Mouse (Mus musculus): ENCODE results near the gene Tmem208. TPM values are rescaled to one million over a fixed set of nuclear protein-coding genes. Genes with fewer than 3 reads are reported as not detected.

Gene Tmem208
- polyA plus RNA-seq, 1 experiment from 2014 or later: 91.2 TPM

- no peaks in the 10 kb centered on the region for H3K27me3 ChIP-seq
- H3K36me3 ChIP-seq (replicated peaks): peaks cover 68% of the 10 kb centered on the region
- H3K9me3 ChIP-seq (replicated peaks): no peaks in the 10 kb centered on the region
- no peak overlapping the region for H3K27ac ChIP-seq (replicated peaks)
- H3K4me2 ChIP-seq: no peak overlapping the region
- ATAC-seq (ENCODE audit: insufficient read depth): no peak
- peaks cover 14% of the 10 kb centered on the region for H3K4me1 ChIP-seq (replicated peaks)
- 92% methylated on average over 22 of the region's 22 CpGs for WGBS (ENCODE audit: insufficient replicate concordance)
- no peak overlapping the region for H3K4me3 ChIP-seq (replicated peaks)
- no peak overlapping the region for H3K9ac ChIP-seq
Observed at GRCm38 (mm10) chr8:105331469-105331868, 5.3 kb downstream of the Tmem208 start.

- H3K9me3 ChIP-seq (replicated peaks): no peaks in the 10 kb centered on the region
- peaks cover 11% of the 10 kb centered on the region for H3K4me1 ChIP-seq (replicated peaks)
- no peaks in the 10 kb centered on the region for H3K27me3 ChIP-seq
- H3K9ac ChIP-seq: no peak overlapping the region
- 90% methylated on average over 9 of the region's 9 CpGs for WGBS (ENCODE audit: insufficient replicate concordance)
- no peak overlapping the region for H3K27ac ChIP-seq (replicated peaks)
- H3K4me3 ChIP-seq (replicated peaks): no peak overlapping the region
- no peak for ATAC-seq (ENCODE audit: insufficient read depth)
- H3K4me2 ChIP-seq: no peak overlapping the region
- H3K36me3 ChIP-seq (replicated peaks): peaks cover 72% of the 10 kb centered on the region
Observed at GRCm38 (mm10) chr8:105331931-105332330, 5.8 kb downstream of the Tmem208 start.

- Histone ChIP-seq H3K4me1 (replicated peaks) (peaks cover 5% of the 10 kb centered on the region), H3K9me3 (replicated peaks) (no peaks in the 10 kb centered on the region), H3K9ac (no peak overlapping the region), H3K4me2 (no peak overlapping the region), H3K27ac (replicated peaks) (no peak overlapping the region), H3K27me3 (no peaks in the 10 kb centered on the region), H3K4me3 (replicated peaks) (no peak overlapping the region), H3K36me3 (replicated peaks) (peaks cover 69% of the 10 kb centered on the region)
- ATAC-seq (ENCODE audit: insufficient read depth): no peak
- 67% methylated on average over 2 of the region's 2 CpGs for WGBS (ENCODE audit: insufficient replicate concordance)
Observed at GRCm38 (mm10) chr8:105332523-105332922, 6.4 kb downstream of the Tmem208 start.

- Histone ChIP-seq H3K9ac (no peak overlapping the region), H3K27ac (replicated peaks) (no peak overlapping the region), H3K9me3 (replicated peaks) (no peaks in the 10 kb centered on the region), H3K27me3 (no peaks in the 10 kb centered on the region), H3K36me3 (replicated peaks) (peaks cover 31% of the 10 kb centered on the region), H3K4me2 (no peak overlapping the region), H3K4me3 (replicated peaks) (no peak overlapping the region), H3K4me1 (replicated peaks) (peaks cover 28% of the 10 kb centered on the region)
- no peak for ATAC-seq (ENCODE audit: insufficient read depth)
- WGBS (ENCODE audit: insufficient replicate concordance): 83% methylated on average over 32 of the region's 32 CpGs
Observed at GRCm38 (mm10) chr8:105336373-105337130, 10.4 kb downstream of the Tmem208 start.

GRCm38 (mm10) chr8:105338992-105339391 is 12.8 kb downstream of the Tmem208 start:
- H3K4me3 ChIP-seq (replicated peaks): no peak overlapping the region
- H3K4me2 ChIP-seq: peak overlapping the region; percentile 25; the same call in 1 of the 2 replicates
- H3K9me3 ChIP-seq (replicated peaks): no peaks in the 10 kb centered on the region
- no peak overlapping the region for H3K9ac ChIP-seq
- H3K36me3 ChIP-seq (replicated peaks): peaks cover 16% of the 10 kb centered on the region
- H3K27ac ChIP-seq (replicated peaks): peak overlapping the region; percentile 5
- ATAC-seq (ENCODE audit: insufficient read depth): no peak
- WGBS (ENCODE audit: insufficient replicate concordance): 8% methylated on average over 4 of the region's 4 CpGs
- H3K4me1 ChIP-seq (replicated peaks): peaks cover 39% of the 10 kb centered on the region
- H3K27me3 ChIP-seq: no peaks in the 10 kb centered on the region

GRCm38 (mm10) chr8:105339886-105340635 is 13.9 kb downstream of the Tmem208 start:
- Histone ChIP-seq H3K27ac (replicated peaks) (no peak overlapping the region), H3K4me3 (replicated peaks) (no peak overlapping the region), H3K27me3 (peaks cover 5% of the 10 kb centered on the region; the same call in 1 of the 2 replicates), H3K36me3 (replicated peaks) (peaks cover 13% of the 10 kb centered on the region), H3K4me1 (replicated peaks) (peaks cover 48% of the 10 kb centered on the region), H3K9ac (no peak overlapping the region), H3K4me2 (no peak overlapping the region), H3K9me3 (replicated peaks) (no peaks in the 10 kb centered on the region)
- WGBS (ENCODE audit: insufficient replicate concordance): 36% methylated on average over 6 of the region's 6 CpGs
- ATAC-seq (ENCODE audit: insufficient read depth): peak; percentile 46; the same call in 1 of the 2 replicates

GRCm38 (mm10) chr8:105341399-105341798 is 15.2 kb downstream of the Tmem208 start:
- 57% methylated on average over 8 of the region's 8 CpGs for WGBS (ENCODE audit: insufficient replicate concordance)
- Histone ChIP-seq H3K9me3 (replicated peaks) (no peaks in the 10 kb centered on the region), H3K4me1 (replicated peaks) (peaks cover 60% of the 10 kb centered on the region), H3K4me3 (replicated peaks) (no peak overlapping the region), H3K4me2 (no peak overlapping the region), H3K27me3 (peaks cover 19% of the 10 kb centered on the region), H3K27ac (replicated peaks) (0 out of 2 replicates have a peak overlapping the region, but pooled peaks have one; percentile 2), H3K36me3 (replicated peaks) (peaks cover 4% of the 10 kb centered on the region; the same call in 1 of the 2 replicates), H3K9ac (no peak overlapping the region)
- ATAC-seq (ENCODE audit: insufficient read depth): no peak

- no peak overlapping the region for H3K27ac ChIP-seq (replicated peaks)
Observed at GRCm38 (mm10) chr8:105342768-105343167, 16.6 kb downstream of the Tmem208 start.

GRCm38 (mm10) chr8:105343791-105344574 is 17.8 kb downstream of the Tmem208 start:
- WGBS (ENCODE audit: insufficient replicate concordance): 59% methylated on average over 8 of the region's 8 CpGs
- Histone ChIP-seq H3K9ac (no peak overlapping the region), H3K9me3 (replicated peaks) (no peaks in the 10 kb centered on the region), H3K4me2 (no peak overlapping the region), H3K4me1 (replicated peaks) (peaks cover 80% of the 10 kb centered on the region), H3K4me3 (replicated peaks) (no peak overlapping the region), H3K27ac (replicated peaks) (no peak overlapping the region), H3K36me3 (replicated peaks) (no peaks in the 10 kb centered on the region), H3K27me3 (peaks cover 45% of the 10 kb centered on the region)
- ATAC-seq (ENCODE audit: insufficient read depth): no peak

More at GRCm38 (mm10) chr8:105342768-105343167, 16.6 kb downstream of the Tmem208 start:
- no peak overlapping the region for H3K9ac ChIP-seq
- ATAC-seq (ENCODE audit: insufficient read depth): no peak
- no peak overlapping the region for H3K4me2 ChIP-seq
- H3K9me3 ChIP-seq (replicated peaks): no peaks in the 10 kb centered on the region
- WGBS (ENCODE audit: insufficient replicate concordance): 40% methylated on average over 4 of the region's 4 CpGs
- peaks cover 32% of the 10 kb centered on the region for H3K27me3 ChIP-seq
- H3K36me3 ChIP-seq (replicated peaks): no peaks in the 10 kb centered on the region
- H3K4me3 ChIP-seq (replicated peaks): no peak overlapping the region
- H3K4me1 ChIP-seq (replicated peaks): peaks cover 74% of the 10 kb centered on the region

GRCm38 (mm10) chr8:105345061-105345975 is 19.2 kb downstream of the Tmem208 start:
- 33% methylated on average over 7 of the region's 7 CpGs for WGBS (ENCODE audit: insufficient replicate concordance)
- H3K9me3 ChIP-seq (replicated peaks): no peaks in the 10 kb centered on the region
- 0 out of 2 replicates have a peak overlapping the region, but pooled peaks have one; percentile 24 for H3K27ac ChIP-seq (replicated peaks)
- no peak overlapping the region for H3K9ac ChIP-seq
- H3K4me3 ChIP-seq (replicated peaks): no peak overlapping the region
- peaks cover 71% of the 10 kb centered on the region for H3K4me1 ChIP-seq (replicated peaks)
- ATAC-seq (ENCODE audit: insufficient read depth): no peak
- H3K27me3 ChIP-seq: peaks cover 58% of the 10 kb centered on the region
- no peaks in the 10 kb centered on the region for H3K36me3 ChIP-seq (replicated peaks)
- H3K4me2 ChIP-seq: peak overlapping the region; percentile 35
